Mouse (Mus musculus): ENCODE data around the gene Abcg4. TPM values are rescaled to one million over a fixed set of nuclear protein-coding genes. Genes with fewer than 3 reads are reported as not detected.
"Not testable (repeated sequence)": the region's sequence is repeated elsewhere in the genome, so short reads cannot be mapped to it uniquely, and the experiment has no call there.

Gene Abcg4
- polyA plus RNA-seq, 1 experiment from 2014 or later = 30.3 TPM

DNA sequence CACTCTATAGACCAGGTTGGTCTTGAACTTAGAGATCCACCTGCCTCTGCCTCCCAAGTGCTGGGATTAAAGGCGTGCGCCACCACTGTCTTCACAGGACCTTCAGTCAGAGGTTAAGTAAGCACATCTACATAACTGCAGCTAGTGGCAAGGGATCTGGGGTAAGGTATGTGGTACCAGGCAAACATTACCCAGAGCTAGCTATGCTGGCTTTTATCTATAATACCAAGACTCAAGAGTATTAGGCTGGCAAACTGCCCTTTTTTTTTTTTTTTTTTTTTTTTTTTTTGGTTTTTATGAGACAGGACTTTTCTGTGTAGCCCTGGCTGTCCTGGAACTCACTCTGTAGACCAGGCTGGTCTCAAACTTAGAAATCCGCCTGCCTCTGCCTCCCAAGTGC is 11.6 kb upstream of the Abcg4 start:
- H3K9ac ChIP-seq (replicated peaks); H3K27me3 ChIP-seq (replicated peaks); H3K27ac ChIP-seq (replicated peaks); H3K4me2 ChIP-seq; H3K9me3 ChIP-seq (replicated peaks); H3K4me3 ChIP-seq (replicated peaks); ATAC-seq (ENCODE audit: low FRiP score): not testable (repeated sequence)
- peaks cover 19% of the 10 kb centered on the region for H3K4me1 ChIP-seq
- 96% methylated on average over 3 of the region's 3 CpGs for WGBS
- peaks cover 65% of the 10 kb centered on the region for H3K36me3 ChIP-seq

DNA sequence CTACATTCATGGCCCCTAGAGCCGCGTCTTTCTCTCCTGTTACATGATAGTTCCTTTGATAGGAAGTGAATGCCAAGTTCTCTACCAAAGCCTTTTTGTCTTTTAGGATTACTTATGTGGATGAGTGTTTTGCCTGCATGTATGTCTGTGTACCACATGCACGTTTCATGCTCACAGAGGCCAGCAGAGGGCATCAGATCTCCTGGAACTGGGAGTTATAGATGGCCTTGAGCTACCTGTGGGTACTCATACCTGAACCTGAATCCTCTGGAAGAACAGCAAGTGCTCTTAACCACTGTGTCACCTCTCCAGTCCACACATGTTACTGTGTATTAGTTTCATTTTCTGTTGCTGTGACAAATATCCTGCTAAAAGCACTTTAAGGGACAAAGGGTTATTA is 4.1 kb upstream of the Abcg4 start:
- ATAC-seq (ENCODE audit: low FRiP score) = no peak
- no peak overlapping the region for H3K4me2 ChIP-seq
- no peak overlapping the region for H3K27ac ChIP-seq (replicated peaks)
- no peaks in the 10 kb centered on the region for H3K9me3 ChIP-seq (replicated peaks)
- H3K27me3 ChIP-seq (replicated peaks) = no peaks in the 10 kb centered on the region
- 75% methylated on average over 3 of the region's 3 CpGs for WGBS
- H3K4me3 ChIP-seq (replicated peaks) = no peak overlapping the region
- peaks cover 62% of the 10 kb centered on the region for H3K36me3 ChIP-seq
- peaks cover 13% of the 10 kb centered on the region for H3K4me1 ChIP-seq
- no peak overlapping the region for H3K9ac ChIP-seq (replicated peaks)

DNA sequence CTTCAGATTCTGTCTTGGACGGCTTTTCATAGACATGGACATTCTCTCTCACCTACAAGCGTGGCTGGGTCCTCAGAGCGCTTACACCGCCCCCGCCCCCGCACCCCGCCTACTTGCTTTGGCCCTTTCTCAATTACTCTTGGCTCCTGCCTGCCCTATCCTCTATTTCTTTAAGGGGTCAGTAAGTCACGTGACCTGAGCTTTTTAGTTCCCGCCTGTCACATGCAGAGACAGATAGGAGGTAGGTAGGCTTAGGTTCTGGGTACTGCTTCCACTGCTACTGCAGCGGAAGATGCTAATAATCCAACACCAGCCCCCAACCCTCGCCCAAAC is 510 bp upstream of the Abcg4 start:
- Histone ChIP-seq H3K27ac (replicated peaks) (peak overlapping the region; percentile 85), H3K9me3 (replicated peaks) (no peaks in the 10 kb centered on the region), H3K9ac (replicated peaks) (peak overlapping the region; percentile 95), H3K4me2 (peak overlapping the region; percentile 90), H3K4me1 (peaks cover 29% of the 10 kb centered on the region), H3K4me3 (replicated peaks) (peak overlapping the region; percentile 83), H3K27me3 (replicated peaks) (no peaks in the 10 kb centered on the region), H3K36me3 (peaks cover 33% of the 10 kb centered on the region)
- 6% methylated on average over 11 of the region's 11 CpGs for WGBS
- 0 out of 2 replicates have a peak, but pooled peaks have one; percentile 1 for ATAC-seq (ENCODE audit: low FRiP score)

DNA sequence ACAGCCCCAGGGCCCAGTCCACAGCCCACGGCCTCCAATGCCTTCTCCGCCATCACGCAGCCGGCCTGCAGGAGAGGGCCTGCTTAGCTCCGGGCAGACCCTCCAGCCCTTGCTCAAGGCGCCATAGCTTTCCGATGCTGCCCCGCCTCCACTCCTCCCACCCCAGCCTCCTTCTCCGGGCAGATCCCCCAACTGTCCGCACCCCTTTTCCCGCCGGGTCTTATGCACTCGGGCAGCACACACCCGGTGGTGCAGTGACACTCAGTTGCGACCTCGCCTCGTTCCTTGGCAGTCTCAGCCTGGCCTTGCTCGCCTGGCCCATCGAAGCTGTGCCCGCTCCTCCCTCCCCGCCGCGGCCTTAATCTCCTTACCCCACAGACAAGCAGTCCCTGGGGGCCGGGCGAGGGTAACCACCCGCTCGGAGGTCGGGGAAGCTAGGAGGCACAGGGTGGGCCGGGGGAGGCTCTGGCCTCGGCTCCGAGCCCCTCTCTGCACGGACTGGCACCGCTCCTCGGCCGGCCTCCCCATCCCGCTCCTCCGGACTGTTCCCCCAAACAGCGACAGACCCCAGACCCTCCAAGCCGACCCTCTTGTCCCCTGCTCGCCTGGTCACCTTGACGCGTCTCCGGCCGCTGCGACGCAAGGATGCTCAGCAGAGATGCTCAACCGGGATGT is 877 bp downstream of the Abcg4 start:
- H3K4me2 ChIP-seq = peak overlapping the region; percentile 90
- no peaks in the 10 kb centered on the region for H3K9me3 ChIP-seq (replicated peaks)
- under 1% methylated on average over 44 of the region's 47 CpGs for WGBS
- H3K4me3 ChIP-seq (replicated peaks) = peak overlapping the region; percentile 83
- H3K27ac ChIP-seq (replicated peaks) = peak overlapping the region; percentile 85
- H3K27me3 ChIP-seq (replicated peaks) = no peaks in the 10 kb centered on the region
- peaks cover 19% of the 10 kb centered on the region for H3K36me3 ChIP-seq
- peak; percentile 63 for ATAC-seq (ENCODE audit: low FRiP score)
- H3K9ac ChIP-seq (replicated peaks) = peak overlapping the region; percentile 95
- H3K4me1 ChIP-seq = peaks cover 29% of the 10 kb centered on the region

DNA sequence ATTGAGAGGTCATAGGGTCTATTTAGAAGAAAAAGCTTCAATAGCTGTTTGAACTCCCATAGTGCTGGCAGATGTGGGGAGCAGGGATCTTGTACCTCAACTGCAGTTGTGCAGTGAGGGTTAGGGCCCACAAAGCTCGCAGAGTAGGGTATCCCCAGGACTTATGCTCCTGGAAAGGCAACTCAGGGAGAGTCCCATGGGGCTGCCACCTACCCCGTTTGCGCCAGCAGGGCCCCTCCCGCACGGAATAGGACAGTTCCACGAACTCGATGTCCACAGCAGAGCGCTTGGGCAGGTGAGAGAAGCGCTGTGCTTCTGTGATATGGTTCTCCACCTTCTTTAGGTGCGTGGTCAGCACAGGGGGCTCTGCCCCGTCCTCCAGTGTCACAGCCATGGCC is 1.4 kb downstream of the Abcg4 start:
- H3K27ac ChIP-seq (replicated peaks) = peak overlapping the region; percentile 85
- WGBS = 3% methylated on average over 11 of the region's 11 CpGs
- H3K4me1 ChIP-seq = peaks cover 29% of the 10 kb centered on the region
- peak overlapping the region; percentile 95 for H3K9ac ChIP-seq (replicated peaks)
- peak overlapping the region; percentile 83 for H3K4me3 ChIP-seq (replicated peaks)
- H3K36me3 ChIP-seq = peaks cover 15% of the 10 kb centered on the region
- H3K4me2 ChIP-seq = peak overlapping the region; percentile 90
- no peaks in the 10 kb centered on the region for H3K9me3 ChIP-seq (replicated peaks)
- no peaks in the 10 kb centered on the region for H3K27me3 ChIP-seq (replicated peaks)
- ATAC-seq (ENCODE audit: low FRiP score) = peak; percentile 3; the same call in 1 of the 2 replicates

DNA sequence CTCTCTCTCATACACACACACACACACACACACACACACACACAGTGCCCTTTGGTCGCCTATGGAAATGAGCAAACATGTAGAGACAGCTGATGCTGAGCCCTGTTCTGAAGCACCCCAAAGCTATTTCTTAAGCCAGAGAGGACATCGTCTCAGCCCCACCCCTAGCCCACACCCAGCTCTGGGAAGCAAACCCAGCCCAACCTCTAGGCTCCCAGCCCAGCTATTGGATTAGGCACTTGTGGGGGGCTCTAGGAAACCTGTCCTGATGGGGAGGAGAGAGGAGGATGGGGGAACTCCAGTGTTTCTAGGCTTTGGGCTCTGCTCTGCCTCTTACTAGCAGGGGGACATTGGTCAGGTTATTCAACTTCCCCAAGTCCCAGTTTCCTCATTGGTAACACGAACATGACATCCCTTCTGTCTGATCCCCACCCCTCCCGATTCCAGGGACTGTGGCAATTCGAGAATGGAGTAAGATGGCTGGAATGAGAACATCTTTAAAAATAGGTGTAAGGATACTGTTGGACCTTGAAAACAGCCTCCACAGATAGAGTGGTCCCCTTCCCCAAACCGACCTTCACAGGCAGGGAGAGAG is 2.1 kb downstream of the Abcg4 start:
- ATAC-seq (ENCODE audit: low FRiP score) = no peak
- WGBS = 6% methylated on average over 6 of the region's 6 CpGs

DNA sequence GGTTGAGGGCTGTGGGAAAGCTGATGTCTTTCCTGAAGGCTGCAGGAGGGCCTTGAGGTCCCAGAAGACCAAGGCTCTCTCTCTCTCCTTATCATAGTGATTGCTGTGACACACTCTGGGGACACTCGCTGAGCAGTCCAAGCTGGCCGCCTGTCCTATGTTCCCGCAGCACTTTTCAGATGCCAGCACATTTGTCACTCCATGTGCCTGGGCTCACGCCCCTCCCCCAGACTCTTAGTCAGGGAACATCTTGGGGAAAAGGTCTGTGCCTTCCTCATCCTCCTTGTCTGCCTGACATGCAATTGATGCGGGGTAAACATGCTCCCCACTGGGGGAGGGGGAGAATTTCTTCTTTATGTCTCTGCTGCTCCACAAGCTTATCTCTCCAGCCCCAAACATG is 5.2 kb downstream of the Abcg4 start:
- ATAC-seq (ENCODE audit: low FRiP score) = no peak
- Histone ChIP-seq H3K9ac (replicated peaks) (no peak overlapping the region), H3K9me3 (replicated peaks) (no peaks in the 10 kb centered on the region), H3K27me3 (replicated peaks) (no peaks in the 10 kb centered on the region), H3K4me2 (no peak overlapping the region), H3K4me1 (peaks cover 16% of the 10 kb centered on the region), H3K4me3 (replicated peaks) (no peak overlapping the region), H3K36me3 (peaks cover 37% of the 10 kb centered on the region), H3K27ac (replicated peaks) (no peak overlapping the region)
- 71% methylated on average over 5 of the region's 5 CpGs for WGBS

More for the DNA sequence above, 2.1 kb downstream of the Abcg4 start:
- Histone ChIP-seq H3K27ac (replicated peaks) (no peak overlapping the region), H3K27me3 (replicated peaks) (no peaks in the 10 kb centered on the region), H3K9ac (replicated peaks) (peak overlapping the region; percentile 36; the same call in 1 of the 2 replicates), H3K36me3 (peaks cover 16% of the 10 kb centered on the region), H3K4me2 (peak overlapping the region; percentile 90), H3K9me3 (replicated peaks) (no peaks in the 10 kb centered on the region), H3K4me1 (peaks cover 29% of the 10 kb centered on the region), H3K4me3 (replicated peaks) (peak overlapping the region; percentile 83)

DNA sequence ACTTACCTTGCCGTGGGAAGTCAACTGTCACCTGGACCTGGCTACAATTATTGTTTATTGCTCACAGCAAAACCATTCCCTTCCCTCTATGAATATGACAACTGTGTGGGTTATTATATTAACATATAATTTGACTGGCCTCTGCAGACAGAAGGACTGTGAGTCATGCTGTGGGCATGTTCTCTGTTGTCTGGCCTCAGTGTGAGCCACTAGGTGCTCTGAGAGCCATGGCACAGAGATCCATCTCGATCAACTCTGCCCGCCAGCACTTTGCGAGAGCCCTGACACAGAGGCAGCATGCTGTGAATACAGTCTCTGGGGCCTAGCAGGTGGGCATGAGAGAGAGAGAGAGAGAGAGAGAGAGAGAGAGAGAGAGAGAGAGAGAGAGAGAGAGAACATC is 18.4 kb downstream of the Abcg4 start:
- Histone ChIP-seq H3K9ac (replicated peaks) (no peak overlapping the region), H3K4me3 (replicated peaks) (no peak overlapping the region), H3K27me3 (replicated peaks) (no peaks in the 10 kb centered on the region), H3K27ac (replicated peaks) (no peak overlapping the region), H3K36me3 (peaks cover 23% of the 10 kb centered on the region), H3K9me3 (replicated peaks) (no peaks in the 10 kb centered on the region), H3K4me1 (peaks cover 26% of the 10 kb centered on the region), H3K4me2 (no peak overlapping the region)
- WGBS = 78% methylated on average over 4 of the region's 4 CpGs
- ATAC-seq (ENCODE audit: low FRiP score) = no peak

DNA sequence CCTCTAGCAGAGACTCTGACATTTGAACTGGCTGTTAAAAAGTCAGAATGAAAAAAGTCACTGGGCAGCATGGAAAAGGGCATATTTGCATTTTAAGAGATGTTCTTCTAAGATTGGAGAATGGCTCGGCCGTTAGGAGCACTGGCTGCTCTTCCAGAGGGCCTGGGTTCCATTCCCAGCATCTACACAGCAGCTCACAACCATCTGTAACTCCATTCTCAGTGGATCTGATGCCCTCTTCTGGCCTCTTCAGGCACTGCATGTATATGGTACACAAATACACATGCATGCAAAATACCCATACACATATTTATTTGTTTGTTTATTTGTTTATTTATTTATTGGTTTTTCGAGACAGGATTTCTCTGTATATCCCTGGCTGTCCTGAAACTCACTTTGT is 19.3 kb downstream of the Abcg4 start:
- Histone ChIP-seq H3K9me3 (replicated peaks) (no peaks in the 10 kb centered on the region), H3K4me1 (peaks cover 33% of the 10 kb centered on the region), H3K4me2 (no peak overlapping the region), H3K9ac (replicated peaks) (no peak overlapping the region), H3K36me3 (peaks cover 14% of the 10 kb centered on the region), H3K27ac (replicated peaks) (no peak overlapping the region), H3K4me3 (replicated peaks) (no peak overlapping the region), H3K27me3 (replicated peaks) (no peaks in the 10 kb centered on the region)
- WGBS = 85% methylated on average over 3 of the region's 3 CpGs
- no peak for ATAC-seq (ENCODE audit: low FRiP score)

DNA sequence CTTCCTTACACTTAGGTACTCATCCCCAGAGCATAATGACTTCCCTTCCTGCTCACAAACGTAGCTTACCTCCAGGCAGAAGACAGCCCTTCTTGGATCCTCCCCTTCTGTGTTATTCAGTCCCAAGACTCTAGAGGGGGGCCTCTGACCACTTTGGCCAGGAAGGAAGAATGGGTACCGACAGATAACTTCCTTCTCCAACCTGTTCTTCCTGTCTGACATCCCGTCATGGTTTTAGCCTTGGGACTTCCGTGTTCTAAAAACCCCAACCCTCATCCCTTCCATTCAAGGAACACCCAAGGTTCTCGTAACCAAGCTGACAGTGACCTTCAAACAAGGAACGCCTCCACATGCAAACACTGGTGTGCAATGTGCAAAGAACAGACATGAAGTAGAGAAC is 20.0 kb downstream of the Abcg4 start, which contains the start of gene Nlrx1:
Nlrx1 (minus strand) TSS at position 168 of the 400 bp plus-strand sequence.
- Histone ChIP-seq H3K4me1 (peaks cover 33% of the 10 kb centered on the region), H3K27me3 (replicated peaks) (no peaks in the 10 kb centered on the region), H3K4me3 (replicated peaks) (peak within 1 kb of the TSS; percentile 39), H3K9ac (replicated peaks) (peak within 1 kb of the TSS; percentile 58), H3K4me2 (peak within 1 kb of the TSS; percentile 69), H3K27ac (replicated peaks) (peak within 1 kb of the TSS; percentile 74), H3K36me3 (peaks cover 7% of the 10 kb centered on the region), H3K9me3 (replicated peaks) (no peaks in the 10 kb centered on the region)
- WGBS = 80% methylated on average over 6 of the region's 6 CpGs
- 0 out of 2 replicates have a peak, but pooled peaks have one; percentile 13 for ATAC-seq (ENCODE audit: low FRiP score)

DNA sequence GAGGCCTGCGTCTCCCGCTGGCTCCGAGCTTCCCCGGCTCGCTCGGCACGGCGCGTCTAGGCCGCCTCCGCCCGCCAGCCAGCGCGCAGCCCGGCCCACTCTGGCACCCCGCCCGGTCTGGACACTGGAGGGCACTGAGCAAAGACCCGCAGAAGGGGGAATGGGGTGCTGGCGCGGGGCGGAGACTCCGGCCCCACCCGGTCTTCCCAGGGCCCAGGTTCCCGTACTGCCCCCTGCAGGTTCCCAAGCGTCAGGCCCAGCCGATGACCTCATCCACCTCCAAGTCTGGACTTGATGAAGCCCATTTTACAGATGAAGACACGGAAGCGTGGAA is 20.4 kb downstream of the Abcg4 start:
- Histone ChIP-seq H3K4me2 (peak overlapping the region; percentile 69), H3K27me3 (replicated peaks) (no peaks in the 10 kb centered on the region), H3K9ac (replicated peaks) (peak overlapping the region; percentile 58), H3K4me3 (replicated peaks) (peak overlapping the region; percentile 39), H3K9me3 (replicated peaks) (no peaks in the 10 kb centered on the region), H3K27ac (replicated peaks) (peak overlapping the region; percentile 74), H3K4me1 (peaks cover 33% of the 10 kb centered on the region), H3K36me3 (peaks cover 3% of the 10 kb centered on the region; the same call in 1 of the 2 replicates)
- peak; percentile 76 for ATAC-seq (ENCODE audit: low FRiP score)
- 6% methylated on average over 28 of the region's 28 CpGs for WGBS

DNA sequence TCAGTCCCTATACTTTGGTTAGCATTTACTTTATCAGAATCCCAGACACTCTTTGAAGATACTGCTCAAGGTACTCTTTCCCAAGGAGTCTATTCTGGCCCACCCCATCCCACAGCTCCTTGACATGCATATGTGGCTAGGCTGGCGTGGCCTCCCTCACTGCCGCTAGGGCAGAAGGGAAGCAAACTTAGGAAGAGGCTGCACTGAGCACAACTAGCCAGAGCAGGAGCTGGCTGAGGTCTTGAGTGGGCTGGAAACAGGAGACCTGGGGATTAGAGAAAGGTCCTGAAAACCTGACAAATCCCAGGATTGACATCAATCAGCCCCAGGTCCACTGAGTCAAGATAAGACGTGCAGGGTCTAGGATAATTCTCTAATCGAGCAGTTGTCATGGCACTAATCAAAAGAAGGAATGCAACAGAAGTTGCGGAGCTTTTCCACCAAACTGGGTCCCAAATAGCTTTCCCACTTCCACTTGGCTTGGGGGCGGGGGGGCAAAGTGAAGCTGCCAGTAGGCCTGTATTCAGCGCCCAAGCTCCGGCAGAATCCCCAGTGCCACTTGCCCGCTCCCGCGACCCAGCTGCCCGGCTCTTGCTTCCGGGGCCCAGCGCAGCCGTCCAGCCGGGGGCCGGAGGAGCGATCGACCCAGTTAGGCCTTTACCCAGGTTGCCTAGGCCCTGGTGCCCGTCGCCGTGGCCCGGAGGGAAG is 20.9 kb downstream of the Abcg4 start:
- peak overlapping the region; percentile 74 for H3K27ac ChIP-seq (replicated peaks)
- no peaks in the 10 kb centered on the region for H3K27me3 ChIP-seq (replicated peaks)
- no peaks in the 10 kb centered on the region for H3K9me3 ChIP-seq (replicated peaks)
- peaks cover 33% of the 10 kb centered on the region for H3K4me1 ChIP-seq
- peak; percentile 40 for ATAC-seq (ENCODE audit: low FRiP score)
- H3K36me3 ChIP-seq = no peaks in the 10 kb centered on the region
- peak overlapping the region; percentile 69 for H3K4me2 ChIP-seq
- 9% methylated on average over 22 of the region's 23 CpGs for WGBS
- H3K4me3 ChIP-seq (replicated peaks) = peak overlapping the region; percentile 39
- H3K9ac ChIP-seq (replicated peaks) = peak overlapping the region; percentile 58

Measured in neural tube, embryonic 15.5 days (tissue).